Mouse (Mus musculus) adrenal gland, adult 8-10 months (tissue): ENCODE measurements around the gene Amn. TPM values are rescaled to one million over a fixed set of nuclear protein-coding genes. Genes with fewer than 3 reads are reported as not detected.

Source experiments
- DNase-seq: peaks from one replicate; pipeline ENCODE4 v3.0.0; 2022
- total RNA-seq, 4 experiments: library from RNA; stranded (reverse); gene quantifications; 2 replicates each; pipeline ENCODE4 v1.2.4; 2022

Amn gene
- total RNA-seq, 4 experiments from 2014 or later = 0.32 TPM; not detected in 3

GRCm38 (mm10) chr12:111324949-111325348, 54.1 kb downstream of the Amn start:
- DNase-seq = no peak

- no peak for DNase-seq
These were observed 55.0 kb downstream of the Amn start for GRCm38 (mm10) chr12:111325744-111326424.

Other genes starting within 250 kb of the Amn start
- gene Rcor1, start 231.7 kb upstream of the Amn start, total RNA-seq = 10 to 100 TPM; 46.1 to 60.4 (median 50.8) TPM
- 10 to 100 TPM; 29.8 to 36.7 (median 34.2) TPM for gene Traf3, start 104.7 kb upstream of the Amn start, total RNA-seq
- gene 4930595D18Rik, start 86.6 kb upstream of the Amn start, total RNA-seq = not detected
- 100 to 1,000 TPM; 112 to 162 (median 141) TPM for gene Cdc42bpb, start 106.6 kb downstream of the Amn start, total RNA-seq
- 1 to 10 TPM in 1 of 4 experiments, under 1 TPM in 3; 0.67 to 1.0 (median 0.78) TPM for gene Lbhd2, start 135.7 kb downstream of the Amn start, total RNA-seq
- 10 to 100 TPM in 1 of 4 experiments, 1 to 10 TPM in 3; 3.2 to 10.0 (median 7.8) TPM for gene Exoc3l4, start 145.9 kb downstream of the Amn start, total RNA-seq
- gene Tnfaip2, start 171.4 kb downstream of the Amn start, total RNA-seq = 10 to 100 TPM; 14.3 to 28.0 (median 17.7) TPM
- gene Gm266, start 214.7 kb downstream of the Amn start, total RNA-seq = not detected